Mouse (Mus musculus): ENCODE measurements around the gene Pigx. TPM values are rescaled to one million over a fixed set of nuclear protein-coding genes. Genes with fewer than 3 reads are reported as not detected.

The Pigx gene
- total RNA-seq, 2 experiments from 2014 or later, result 21.9 to 29.5 TPM

DNA sequence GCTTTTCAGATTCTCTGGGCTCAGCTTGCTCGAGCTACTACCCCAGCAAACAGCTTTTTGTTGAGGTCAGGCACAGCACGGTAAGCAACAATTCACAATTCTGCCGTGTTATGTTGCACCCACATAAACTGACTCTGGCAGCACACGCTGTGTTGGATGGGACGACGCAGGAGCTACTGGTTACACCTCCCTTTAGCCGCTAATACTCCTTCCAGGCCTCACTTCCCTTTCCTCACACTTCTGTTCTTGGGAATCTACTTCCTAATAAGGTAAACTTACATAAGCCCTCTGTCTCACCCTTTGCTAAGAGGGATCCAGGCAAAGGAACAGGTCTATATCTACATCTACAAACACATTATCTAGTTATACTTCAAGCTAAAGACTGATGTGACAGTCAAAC lies 35.6 kb downstream of the Pigx start:
- no peak for DNase-seq (ENCODE audit: extremely low spot score in 1 of 2, low spot score in 1 of 2)

DNA sequence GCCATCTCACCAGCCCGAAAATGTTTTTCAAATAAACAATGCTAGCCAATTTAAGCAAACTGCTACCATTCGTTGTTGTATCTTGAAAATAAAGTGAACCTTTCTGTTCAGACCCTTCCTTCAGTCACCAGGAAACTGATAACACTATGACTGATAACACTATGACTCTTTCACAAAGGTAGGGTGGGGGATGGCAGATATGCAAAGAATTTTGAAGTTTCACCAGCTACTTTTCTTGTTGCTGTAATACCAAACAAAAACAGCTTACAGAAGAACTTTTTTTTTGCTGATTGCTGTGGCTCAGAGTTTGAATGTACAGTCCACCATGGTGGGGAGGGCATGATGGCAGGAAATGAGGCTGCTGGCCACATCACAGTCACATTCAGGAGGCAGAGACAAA lies 37.3 kb downstream of the Pigx start:
- no peak for DNase-seq (ENCODE audit: extremely low spot score in 1 of 2, low spot score in 1 of 2)

DNA sequence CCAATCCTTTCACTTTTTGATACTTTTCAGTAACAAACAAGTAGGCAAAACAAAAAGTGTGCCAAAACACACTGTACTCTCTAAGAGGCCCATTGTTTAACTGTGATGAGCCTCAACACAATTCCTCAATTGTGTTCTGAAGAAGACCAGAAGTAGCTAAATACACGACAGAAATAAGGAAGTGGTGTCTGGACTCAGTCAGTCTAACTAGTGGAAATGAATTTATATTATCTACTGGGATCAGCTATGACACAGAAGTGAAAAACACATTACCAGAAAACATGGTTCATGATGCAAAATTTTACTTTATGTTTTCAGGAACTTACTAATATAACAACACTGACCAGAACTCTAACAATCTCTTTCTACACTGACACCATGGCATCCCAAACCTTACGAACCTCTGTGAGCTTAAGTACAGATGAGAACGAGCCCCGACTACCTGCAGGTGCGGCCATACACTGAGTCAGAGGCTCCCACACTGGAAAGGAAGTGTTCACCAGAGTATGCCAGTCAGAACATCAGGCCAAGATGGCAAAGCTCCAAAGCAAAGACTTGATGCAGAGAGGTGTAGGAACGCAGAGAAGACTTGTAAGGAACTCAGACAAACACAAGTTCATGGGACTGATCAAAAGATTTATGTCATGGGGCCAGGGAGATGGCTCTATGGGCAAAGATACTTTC lies 39.6 kb downstream of the Pigx start:
- DNase-seq (ENCODE audit: extremely low spot score in 1 of 2, low spot score in 1 of 2), result no peak

DNA sequence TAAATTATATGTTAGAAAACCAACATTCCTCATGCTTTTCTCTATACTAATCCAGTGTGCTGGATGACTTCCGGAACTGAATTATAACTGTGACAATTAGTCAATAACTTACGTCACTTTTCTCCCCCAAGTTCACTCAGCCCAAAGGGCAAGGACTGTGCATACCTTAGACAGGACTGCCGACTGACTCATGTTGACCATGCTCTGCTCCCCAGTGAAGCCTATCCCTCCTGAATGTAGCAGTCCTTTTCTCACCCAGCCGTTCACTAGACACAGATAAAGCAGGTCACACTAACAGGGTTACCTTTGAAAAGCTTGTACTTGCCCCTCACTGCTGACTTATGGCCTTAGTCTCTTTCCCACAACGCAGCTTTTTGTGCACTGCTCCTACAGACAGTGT lies 40.7 kb downstream of the Pigx start:
- no peak for DNase-seq (ENCODE audit: extremely low spot score in 1 of 2, low spot score in 1 of 2)

DNA sequence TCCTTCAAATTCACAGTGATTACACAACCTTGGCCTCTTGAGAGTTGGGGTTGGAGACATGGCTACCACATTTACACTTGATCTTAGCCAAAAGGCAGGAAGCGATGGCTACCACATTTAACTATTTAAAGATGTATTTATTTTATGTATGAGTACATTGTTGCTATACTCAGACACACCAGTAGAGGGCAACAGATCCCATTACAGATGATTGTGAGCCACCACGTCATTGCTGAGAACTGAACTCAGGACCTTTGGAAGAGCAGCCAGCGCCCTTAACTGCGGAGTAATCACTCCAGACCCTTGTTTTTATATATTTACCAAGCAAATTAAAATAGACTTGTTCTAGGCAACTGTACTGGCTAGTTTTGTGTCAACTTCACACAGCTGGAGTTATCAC lies 57.2 kb downstream of the Pigx start:
- no peak for DNase-seq (ENCODE audit: extremely low spot score in 1 of 2, low spot score in 1 of 2)

Other genes with a start within 250 kb of the Pigx start
- gene Meltf, start 220.9 kb downstream of the Pigx start, total RNA-seq (2021), result under 1 TPM; 0.16 to 0.17 TPM
- gene Pigz, start 165.9 kb downstream of the Pigx start, total RNA-seq (2021), result 10 to 100 TPM; 15.4 to 20.9 TPM
- gene 0610012G03Rik, start 151.2 kb downstream of the Pigx start, total RNA-seq (2021), result 10 to 100 TPM; 42.2 to 49.5 TPM
- gene Ncbp2, start 151.2 kb downstream of the Pigx start, total RNA-seq (2021), result 10 to 100 TPM; 49.9 to 55.3 TPM
- gene Senp5, start 96.5 kb downstream of the Pigx start, total RNA-seq (2021), result 10 to 100 TPM; 39.4 to 40.4 TPM
- gene Pak2, start 20.4 kb downstream of the Pigx start, total RNA-seq (2021), result 10 to 100 TPM; 29.9 to 30.6 TPM
- 10 to 100 TPM; 62.9 to 65.4 TPM for gene Cep19, start 60 bp upstream of the Pigx start, total RNA-seq (2021)
- gene Nrros, start 65.9 kb upstream of the Pigx start, total RNA-seq (2021), result 10 to 100 TPM in 1 of 2 experiments, 1 to 10 TPM in 1; 8.9 to 10.6 TPM
- not detected for gene Bex6, start 80.1 kb upstream of the Pigx start, total RNA-seq (2021)
- gene Fbxo45, start 147.4 kb upstream of the Pigx start, total RNA-seq (2021), result 10 to 100 TPM; 43.3 to 46.4 TPM
- gene Wdr53, start 147.5 kb upstream of the Pigx start, total RNA-seq (2021), result 10 to 100 TPM; 12.8 to 13.7 TPM
- under 1 TPM; 0.20 to 0.26 TPM for gene Smco1, start 171.7 kb upstream of the Pigx start, total RNA-seq (2021)
- gene Rnf168, start 177.7 kb upstream of the Pigx start, total RNA-seq (2021), result 10 to 100 TPM; 25.0 to 26.5 TPM
- 10 to 100 TPM; 49.4 to 58.2 TPM for gene Ubxn7, start 232.5 kb upstream of the Pigx start, total RNA-seq (2021)

Data from layer of hippocampus, postnatal 25 days (tissue).